Mouse (Mus musculus) thymus, adult 2 months (tissue): ENCODE results near the gene Rab40c. TPM values are rescaled to one million over a fixed set of nuclear protein-coding genes. Genes with fewer than 3 reads are reported as not detected.

ENCODE experiments used
- DNase-seq: peaks from one replicate; pipeline ENCODE4 v3.0.0; 2021
- H3K27ac ChIP-seq: fragments of 200-500 bp; 2 replicates; pipeline ENCODE4 v1.5.1; 2012; ENCODE audit warnings: low read length, control low read depth; ENCODE audit not compliant: control insufficient read depth, insufficient read depth
- H3K27me3 ChIP-seq: fragments of 200-500 bp; 2 replicates; pipeline ENCODE4 v1.6.1; 2012; ENCODE audit warnings: mild to moderate bottlenecking, low read length, moderate library complexity, mixed read lengths; ENCODE audit not compliant: control insufficient read depth, insufficient read depth
- H3K36me3 ChIP-seq: fragments of 200-500 bp; 2 replicates; pipeline ENCODE4 v1.6.1; 2012; ENCODE audit warnings: mild to moderate bottlenecking, low read length, moderate library complexity; ENCODE audit not compliant: control insufficient read depth, insufficient read depth
- H3K4me1 ChIP-seq: fragments of 200-500 bp; replicated peaks from 2 replicates; pipeline ENCODE4 v1.6.1; 2012; ENCODE audit warnings: low read length; ENCODE audit not compliant: control insufficient read depth, insufficient read depth
- H3K4me3 ChIP-seq: fragments of 200-500 bp; 2 replicates; pipeline ENCODE4 v1.5.1; 2012; ENCODE audit warnings: mild to moderate bottlenecking, low read length, control low read depth, moderate library complexity; ENCODE audit not compliant: control insufficient read depth, insufficient read depth
- CTCF ChIP-seq: fragments of 200-500 bp; IDR thresholded peaks from 2 replicates; pipeline ENCODE4 v1.5.1; 2012; ENCODE audit warnings: mild to moderate bottlenecking, control low read depth, low read length, moderate library complexity, borderline replicate concordance; ENCODE audit not compliant: control insufficient read depth, poor library complexity, insufficient read depth; ENCODE audit errors: extremely low read depth
- POLR2A ChIP-seq: fragments of 200-500 bp; IDR thresholded peaks from 2 replicates; pipeline ENCODE4 v1.6.1; 2012; ENCODE audit warnings: mild to moderate bottlenecking, low read length, control low read depth, moderate library complexity; ENCODE audit not compliant: control insufficient read depth, poor library complexity, insufficient read depth; ENCODE audit errors: extremely low read depth
- WGBS: fragments of 180-500 bp; shearing (Covaris S2); methylation state at CpG from one replicate; pipeline ENCODE4 v1.1.7; 2018; 5-methylcytosine and 5-hydroxymethylcytosine counted together
- polyA plus RNA-seq: library from polyadenylated mRNA; depleted of rRNA; stranded (reverse); fragments of >200 nt; gene quantifications from 2 replicates; pipeline ENCODE4 v1.2.3, GENCODE M21; 2012

The Rab40c gene
- polyA plus RNA-seq, 1 experiment: 57.6 TPM

DNA sequence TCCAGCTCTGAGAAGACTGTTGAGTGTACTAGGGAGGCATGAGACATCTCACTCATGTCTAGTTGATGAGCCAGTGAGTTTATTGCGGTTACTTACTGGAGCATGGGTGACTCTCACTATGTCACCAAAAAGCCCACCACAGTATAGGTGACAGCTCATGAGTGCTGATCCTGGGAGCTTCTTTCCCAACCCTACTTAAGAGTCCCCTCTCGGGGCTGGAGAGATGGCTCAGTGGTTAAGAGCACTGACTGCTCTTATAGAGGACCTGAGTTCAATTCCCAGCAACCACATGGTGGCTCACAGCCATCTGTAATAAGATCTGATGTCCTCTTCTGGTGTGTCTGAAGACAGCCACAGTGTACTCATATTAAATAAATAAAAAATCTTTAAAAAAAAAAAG lies 49.6 kb downstream of the Rab40c start:
- H3K27me3 ChIP-seq: no peaks in the 10 kb centered on the region
- WGBS: 97% methylated on average over 2 of the region's 2 CpGs
- TF ChIP-seq POLR2A (no peak), CTCF (no peak)
- DNase-seq: no peak
- H3K4me1 ChIP-seq: peaks cover 23% of the 10 kb centered on the region
- no peak overlapping the region for H3K4me3 ChIP-seq
- no peaks in the 10 kb centered on the region for H3K36me3 ChIP-seq
- no peak overlapping the region for H3K27ac ChIP-seq

- DNase-seq: no peak
- H3K36me3 ChIP-seq: no peaks in the 10 kb centered on the region
- H3K4me3 ChIP-seq: no peak overlapping the region
- TF ChIP-seq CTCF (no peak), POLR2A (no peak)
- 97% methylated on average over 8 of the region's 8 CpGs for WGBS
- H3K4me1 ChIP-seq: peaks cover 21% of the 10 kb centered on the region
- no peak overlapping the region for H3K27ac ChIP-seq
- H3K27me3 ChIP-seq: no peaks in the 10 kb centered on the region
Observed at GRCm38 (mm10) chr17:25869498-25869897, 50.0 kb downstream of the Rab40c start.

DNA sequence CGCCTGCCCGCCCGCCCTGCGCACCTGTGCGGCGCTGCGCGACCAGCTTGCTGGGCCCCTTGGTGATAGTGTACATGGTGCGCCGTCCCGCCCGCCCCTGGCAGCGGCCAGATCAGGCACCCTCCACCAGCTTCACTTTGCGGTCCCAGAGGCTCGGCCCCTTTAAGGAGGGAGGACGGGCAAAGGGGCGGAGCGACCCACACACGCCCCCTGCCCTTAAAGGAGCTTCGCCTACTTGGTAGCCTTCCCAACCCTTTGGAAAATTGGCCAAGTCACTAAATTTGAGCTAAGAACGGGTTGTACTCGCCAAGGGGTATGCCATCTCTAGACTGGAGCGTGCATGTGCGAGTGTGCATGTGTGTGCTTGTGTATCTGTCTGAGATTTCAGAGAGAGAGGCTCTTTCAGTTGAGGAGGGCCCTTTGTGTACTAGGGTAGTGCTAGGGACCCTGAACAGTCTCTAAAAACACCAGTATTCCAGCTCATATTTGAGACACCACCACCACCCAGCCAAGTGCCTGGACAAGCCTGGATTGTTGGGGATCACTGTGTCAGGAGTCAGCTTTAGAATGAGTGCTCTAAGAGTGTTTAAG lies 50.8 kb downstream of the Rab40c start, which contains the start of gene Mcrip2:
TSS of gene Mcrip2 (minus strand) at position 164 of the 591 bp plus-strand sequence.
- H3K27ac ChIP-seq: no peak within 1 kb of the TSS
- 2% methylated on average over 24 of the region's 24 CpGs for WGBS

GRCm38 (mm10) chr17:25867836-25868600 lies 51.5 kb downstream of the Rab40c start:
- 1% methylated on average over 42 of the region's 42 CpGs for WGBS
- Histone ChIP-seq H3K27me3 (no peaks in the 10 kb centered on the region), H3K4me1 (peaks cover 14% of the 10 kb centered on the region), H3K36me3 (no peaks in the 10 kb centered on the region), H3K27ac (no peak overlapping the region), H3K4me3 (peak overlapping the region; percentile 95)
- DNase-seq: no peak
- TF ChIP-seq CTCF (0 out of 2 replicates have a peak, but pooled peaks have one; percentile 34), POLR2A (no peak)

More for the DNA sequence above, 50.8 kb downstream of the Rab40c start, which contains the start of gene Mcrip2:
- TF ChIP-seq POLR2A (0 out of 2 replicates have a peak, but pooled peaks have one; percentile 38), CTCF (no peak)
- peaks cover 14% of the 10 kb centered on the region for H3K4me1 ChIP-seq
- H3K36me3 ChIP-seq: no peaks in the 10 kb centered on the region
- DNase-seq: peak; percentile 78
- H3K4me3 ChIP-seq: peak within 1 kb of the TSS; percentile 95
- H3K27me3 ChIP-seq: no peaks in the 10 kb centered on the region

GRCm38 (mm10) chr17:25867509-25867835 lies 52.1 kb downstream of the Rab40c start:
- peak; percentile 38 for DNase-seq
- 2% methylated on average over 7 of the region's 7 CpGs for WGBS
- Histone ChIP-seq H3K4me3 (no peak overlapping the region), H3K27ac (no peak overlapping the region), H3K27me3 (no peaks in the 10 kb centered on the region), H3K4me1 (peaks cover 14% of the 10 kb centered on the region), H3K36me3 (no peaks in the 10 kb centered on the region)
- TF ChIP-seq CTCF: no peak
- no peak for TF ChIP-seq POLR2A

- Histone ChIP-seq H3K4me1 (peaks cover 19% of the 10 kb centered on the region), H3K27ac (no peak overlapping the region), H3K27me3 (no peaks in the 10 kb centered on the region), H3K36me3 (no peaks in the 10 kb centered on the region), H3K4me3 (no peak overlapping the region)
- no peak for TF ChIP-seq CTCF
- no peak for TF ChIP-seq POLR2A
- DNase-seq: no peak
- 95% methylated on average over 3 of the region's 3 CpGs for WGBS
Observed at GRCm38 (mm10) chr17:25866172-25866571, 53.4 kb downstream of the Rab40c start.

DNA sequence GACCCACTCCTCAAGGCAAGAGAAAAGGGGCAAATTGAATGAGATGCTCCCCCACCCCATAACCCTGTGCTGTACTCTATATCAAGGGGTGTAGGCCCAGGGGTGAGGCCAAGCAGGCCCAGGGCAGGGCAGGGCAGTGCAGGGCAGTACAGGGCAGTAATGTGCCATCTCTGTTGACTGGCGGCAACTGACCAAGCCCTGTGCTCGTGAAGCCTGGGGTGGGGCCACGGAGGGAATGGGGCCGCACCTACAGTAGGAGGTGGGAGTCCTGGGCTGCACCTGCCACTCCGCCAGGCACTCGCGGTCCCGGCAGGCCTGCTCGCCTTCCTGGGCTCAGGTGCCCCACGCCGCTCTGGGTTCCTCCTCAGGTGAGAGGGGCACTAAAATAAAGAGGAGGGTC lies 54.2 kb downstream of the Rab40c start:
- Histone ChIP-seq H3K27me3 (no peaks in the 10 kb centered on the region), H3K36me3 (no peaks in the 10 kb centered on the region), H3K4me3 (no peak overlapping the region), H3K27ac (no peak overlapping the region), H3K4me1 (peaks cover 27% of the 10 kb centered on the region)
- no peak for DNase-seq
- 98% methylated on average over 11 of the region's 11 CpGs for WGBS
- TF ChIP-seq POLR2A (no peak), CTCF (no peak)
